Mouse (Mus musculus) forebrain, embryonic 11.5 days (tissue): ENCODE results near the gene Insc. TPM values are rescaled to one million over a fixed set of nuclear protein-coding genes. Genes with fewer than 3 reads are reported as not detected.

Experiments
- ATAC-seq: fragments of 200-750 bp; cut with Nextera tagmentation; replicated peaks from 2 replicates; pipeline ENCODE4 v1.8.0; 2017; ENCODE audit warnings: moderate TSS enrichment; ENCODE audit not compliant: low FRiP score
- DNase-seq: peaks from one replicate; pipeline ENCODE4 v3.0.0-alpha.2; 2017; ENCODE audit warnings: low spot score
- H3K27ac ChIP-seq: fragments of 300-500 bp; sonication (generic); 2 replicates; pipeline ENCODE4 v1.5.1; 2014; ENCODE audit warnings: low read depth, low read length
- H3K27me3 ChIP-seq: fragments of 300-500 bp; sonication (generic); 2 replicates; pipeline ENCODE4 v1.6.1; 2014; ENCODE audit warnings: mild to moderate bottlenecking, low read length, mixed read lengths; ENCODE audit not compliant: control insufficient read depth, insufficient read depth
- H3K36me3 ChIP-seq: fragments of 300-500 bp; sonication (generic); 2 replicates; pipeline ENCODE4 v1.6.1; 2014; ENCODE audit warnings: mild to moderate bottlenecking, low read length, moderate library complexity, mixed read lengths; ENCODE audit not compliant: control insufficient read depth, insufficient read depth
- H3K4me1 ChIP-seq: fragments of 300-500 bp; sonication (generic); replicated peaks from 2 replicates; pipeline ENCODE4 v1.6.1; 2014; ENCODE audit warnings: low read length, mixed read lengths; ENCODE audit not compliant: control insufficient read depth, insufficient read depth
- H3K4me2 ChIP-seq: fragments of 300-500 bp; sonication (generic); 2 replicates; pipeline ENCODE4 v1.6.1; 2014; ENCODE audit warnings: low read depth, mild to moderate bottlenecking, low read length, moderate library complexity, mixed read lengths; ENCODE audit not compliant: severe bottlenecking
- H3K4me3 ChIP-seq: fragments of 300-500 bp; sonication (generic); 2 replicates; pipeline ENCODE4 v1.5.1; 2014; ENCODE audit warnings: low read depth, low read length
- H3K9ac ChIP-seq: fragments of 300-500 bp; sonication (generic); 2 replicates; pipeline ENCODE4 v1.6.1; 2014; ENCODE audit warnings: low read length
- H3K9me3 ChIP-seq: fragments of 300-500 bp; sonication (generic); 2 replicates; pipeline ENCODE4 v1.6.1; 2016; ENCODE audit warnings: low read length, mixed read lengths; ENCODE audit not compliant: control insufficient read depth
- WGBS: fragments of 180-500 bp; shearing (Covaris S2); extraction: QIAGEN DNeasy Blood & Tissue Kit; methylation state at CpG from one replicate; pipeline ENCODE4 v1.1.7; 2014; 5-methylcytosine and 5-hydroxymethylcytosine counted together
- polyA plus RNA-seq: library from polyadenylated mRNA; unstranded; fragments of >200 nt; fragmentation: Nextera tagmentation; extraction: Ambion mirVana; gene quantifications from 2 replicates; pipeline ENCODE4 v1.2.1, GENCODE M21; 2014

Insc gene
- polyA plus RNA-seq, 1 experiment from 2014 or later = 1.1 TPM

GRCm38 (mm10) chr7:114747596-114747995, 4.1 kb downstream of the Insc start:
- DNase-seq = no peak
- Histone ChIP-seq H3K27me3 (peaks cover 6% of the 10 kb centered on the region; the same call in 1 of the 2 replicates), H3K27ac (no peak overlapping the region), H3K4me2 (no peak overlapping the region), H3K4me1 (peaks cover 6% of the 10 kb centered on the region), H3K9ac (no peak overlapping the region), H3K4me3 (no peak overlapping the region), H3K9me3 (no peaks in the 10 kb centered on the region), H3K36me3 (no peaks in the 10 kb centered on the region)
- 58% methylated on average over 3 of the region's 3 CpGs for WGBS
- ATAC-seq = no peak

GRCm38 (mm10) chr7:114748239-114748638, 4.7 kb downstream of the Insc start:
- Histone ChIP-seq H3K4me1 (peaks cover 6% of the 10 kb centered on the region), H3K36me3 (no peaks in the 10 kb centered on the region), H3K9me3 (no peaks in the 10 kb centered on the region), H3K9ac (no peak overlapping the region), H3K4me2 (no peak overlapping the region), H3K27me3 (peaks cover 6% of the 10 kb centered on the region; the same call in 1 of the 2 replicates), H3K27ac (no peak overlapping the region), H3K4me3 (no peak overlapping the region)
- ATAC-seq (no peak), DNase-seq (no peak)
- WGBS = 68% methylated on average over 4 of the region's 4 CpGs

- Histone ChIP-seq H3K27me3 (no peaks in the 10 kb centered on the region), H3K4me3 (no peak overlapping the region), H3K9ac (no peak overlapping the region), H3K9me3 (no peaks in the 10 kb centered on the region), H3K4me2 (no peak overlapping the region), H3K27ac (no peak overlapping the region), H3K4me1 (0 out of 2 replicates have a peak, but pooled peaks cover 2% of the 10 kb centered on the region), H3K36me3 (no peaks in the 10 kb centered on the region)
- ATAC-seq (no peak), DNase-seq (no peak)
- 85% methylated on average over 2 of the region's 2 CpGs for WGBS
Observed at GRCm38 (mm10) chr7:114753471-114753870, 10.0 kb downstream of the Insc start.

- H3K9ac ChIP-seq = no peak overlapping the region
- 0 out of 2 replicates have a peak, but pooled peaks cover 2% of the 10 kb centered on the region for H3K4me1 ChIP-seq
- no peak overlapping the region for H3K4me2 ChIP-seq
- no peak for ATAC-seq
- H3K27me3 ChIP-seq = no peaks in the 10 kb centered on the region
- no peaks in the 10 kb centered on the region for H3K9me3 ChIP-seq
- no peak overlapping the region for H3K27ac ChIP-seq
- no peaks in the 10 kb centered on the region for H3K36me3 ChIP-seq
- no peak for DNase-seq
- WGBS = 43% methylated on average over 1 of the region's 1 CpGs
- H3K4me3 ChIP-seq = no peak overlapping the region
Observed at GRCm38 (mm10) chr7:114754196-114754595, 10.7 kb downstream of the Insc start.

- Histone ChIP-seq H3K27ac (no peak overlapping the region), H3K4me1 (0 out of 2 replicates have a peak, but pooled peaks cover 2% of the 10 kb centered on the region), H3K4me3 (no peak overlapping the region), H3K9ac (no peak overlapping the region), H3K27me3 (no peaks in the 10 kb centered on the region), H3K4me2 (no peak overlapping the region), H3K36me3 (no peaks in the 10 kb centered on the region), H3K9me3 (no peaks in the 10 kb centered on the region)
- DNase-seq (no peak), ATAC-seq (no peak)
- WGBS = 84% methylated on average over 8 of the region's 8 CpGs
Observed at GRCm38 (mm10) chr7:114754626-114755025, 11.1 kb downstream of the Insc start.

GRCm38 (mm10) chr7:114762660-114763059, 19.2 kb downstream of the Insc start:
- no peak overlapping the region for H3K27ac ChIP-seq
- H3K27me3 ChIP-seq = no peaks in the 10 kb centered on the region
- no peaks in the 10 kb centered on the region for H3K4me1 ChIP-seq
- no peaks in the 10 kb centered on the region for H3K36me3 ChIP-seq
- no peak overlapping the region for H3K4me2 ChIP-seq
- no peaks in the 10 kb centered on the region for H3K9me3 ChIP-seq
- WGBS = 72% methylated on average over 2 of the region's 2 CpGs
- H3K9ac ChIP-seq = no peak overlapping the region
- ATAC-seq (no peak), DNase-seq (no peak)
- no peak overlapping the region for H3K4me3 ChIP-seq

GRCm38 (mm10) chr7:114765273-114765672, 21.8 kb downstream of the Insc start:
- no peak overlapping the region for H3K27ac ChIP-seq
- ATAC-seq = no peak
- no peaks in the 10 kb centered on the region for H3K9me3 ChIP-seq
- no peak overlapping the region for H3K4me2 ChIP-seq
- no peaks in the 10 kb centered on the region for H3K4me1 ChIP-seq
- H3K36me3 ChIP-seq = no peaks in the 10 kb centered on the region
- no peak overlapping the region for H3K4me3 ChIP-seq
- no peak for DNase-seq
- no peak overlapping the region for H3K9ac ChIP-seq
- no peaks in the 10 kb centered on the region for H3K27me3 ChIP-seq
- 94% methylated on average over 3 of the region's 3 CpGs for WGBS

- Histone ChIP-seq H3K36me3 (no peaks in the 10 kb centered on the region), H3K4me3 (no peak overlapping the region), H3K4me2 (no peak overlapping the region), H3K27me3 (no peaks in the 10 kb centered on the region), H3K9me3 (no peaks in the 10 kb centered on the region), H3K27ac (no peak overlapping the region), H3K4me1 (no peaks in the 10 kb centered on the region), H3K9ac (no peak overlapping the region)
- DNase-seq = no peak
- ATAC-seq = no peak
- 90% methylated on average over 3 of the region's 3 CpGs for WGBS
Observed at GRCm38 (mm10) chr7:114766523-114766922, 23.0 kb downstream of the Insc start.

GRCm38 (mm10) chr7:114768516-114768915, 25.0 kb downstream of the Insc start:
- no peak overlapping the region for H3K4me3 ChIP-seq
- 89% methylated on average over 5 of the region's 5 CpGs for WGBS
- no peaks in the 10 kb centered on the region for H3K27me3 ChIP-seq
- no peaks in the 10 kb centered on the region for H3K36me3 ChIP-seq
- ATAC-seq (no peak), DNase-seq (no peak)
- H3K27ac ChIP-seq = no peak overlapping the region
- H3K4me2 ChIP-seq = no peak overlapping the region
- H3K4me1 ChIP-seq = no peaks in the 10 kb centered on the region
- H3K9me3 ChIP-seq = no peaks in the 10 kb centered on the region
- no peak overlapping the region for H3K9ac ChIP-seq
